Mouse (Mus musculus) liver, embryonic 12.5 days (tissue): ENCODE measurements around the gene Itgb2. TPM values are rescaled to one million over a fixed set of nuclear protein-coding genes. Genes with fewer than 3 reads are reported as not detected.

ENCODE experiments used
- ATAC-seq: fragments of 200-750 bp; cut with Nextera tagmentation; 2 replicates; pipeline ENCODE4 v1.8.0; 2017; ENCODE audit warnings: moderate number of reproducible peaks, mild to moderate bottlenecking, moderate library complexity
- H3K27ac ChIP-seq: fragments of 300-500 bp; sonication (generic); 2 replicates; pipeline ENCODE4 v1.5.1; 2016; ENCODE audit warnings: mild to moderate bottlenecking
- H3K27me3 ChIP-seq: fragments of 300-500 bp; sonication (generic); replicated peaks from 2 replicates; pipeline ENCODE4 v1.6.1; 2016; ENCODE audit warnings: mild to moderate bottlenecking, moderate library complexity
- H3K36me3 ChIP-seq: fragments of 300-500 bp; sonication (generic); 2 replicates; pipeline ENCODE4 v1.6.1; 2016; ENCODE audit warnings: mild to moderate bottlenecking, moderate library complexity
- H3K4me1 ChIP-seq: fragments of 300-500 bp; sonication (generic); 2 replicates; pipeline ENCODE4 v1.6.1; 2016
- H3K4me2 ChIP-seq: fragments of 300-500 bp; sonication (generic); 2 replicates; pipeline ENCODE4 v1.6.1; 2016; ENCODE audit warnings: mild to moderate bottlenecking, moderate library complexity
- H3K4me3 ChIP-seq: fragments of 300-500 bp; sonication (generic); 2 replicates; pipeline ENCODE4 v1.5.1; 2016; ENCODE audit warnings: mild to moderate bottlenecking, moderate library complexity
- H3K9ac ChIP-seq: fragments of 300-500 bp; sonication (generic); 2 replicates; pipeline ENCODE4 v1.6.1; 2016; ENCODE audit warnings: mild to moderate bottlenecking, moderate library complexity
- H3K9me3 ChIP-seq: fragments of 300-500 bp; sonication (generic); replicated peaks from 2 replicates; pipeline ENCODE4 v1.6.1; 2016; ENCODE audit warnings: mild to moderate bottlenecking, moderate library complexity
- WGBS: fragments of 180-500 bp; shearing (Covaris S2); methylation state at CpG from one replicate; pipeline ENCODE4 v1.1.7; 2016; ENCODE audit not compliant: insufficient replicate concordance; 5-methylcytosine and 5-hydroxymethylcytosine counted together
- polyA plus RNA-seq: library from polyadenylated mRNA; unstranded; fragments of >200 nt; fragmentation: Nextera tagmentation; extraction: Ambion mirVana; gene quantifications from 2 replicates; pipeline ENCODE4 v1.2.1, GENCODE M21; 2016

The Itgb2 gene
- polyA plus RNA-seq, result 13.5 and 13.9 TPM in 2 replicates

DNA sequence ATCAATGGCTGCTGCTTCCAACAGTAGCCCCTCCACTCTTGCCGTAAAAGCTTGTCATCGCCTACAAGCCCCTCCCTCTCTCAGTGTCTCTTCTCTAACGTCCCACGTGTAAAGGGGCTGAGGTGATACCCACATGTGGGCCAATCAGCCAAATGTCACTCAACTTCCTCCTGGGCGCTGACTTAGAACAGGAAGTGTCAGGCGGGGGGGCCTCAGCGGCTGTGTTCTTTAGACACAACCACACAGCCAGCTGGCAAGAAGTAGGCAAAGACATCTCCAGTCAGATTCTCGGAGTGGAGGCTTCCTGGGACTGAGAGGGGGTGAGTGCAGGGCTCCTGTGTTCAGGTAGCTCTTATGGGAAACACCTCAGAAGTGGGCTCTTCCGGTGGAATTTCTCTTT lies at the start of gene Itgb2:
Gene Itgb2, plus strand, starts transcription at position 113 of the 400 bp plus-strand sequence.
- peak within 1 kb of the TSS; percentile 68 for H3K27ac ChIP-seq
- H3K9me3 ChIP-seq, result no peaks in the 10 kb centered on the region
- H3K9ac ChIP-seq, result peak within 1 kb of the TSS; percentile 39; the same call in 1 of the 2 replicates
- H3K4me2 ChIP-seq, result peak within 1 kb of the TSS; percentile 58
- no peaks in the 10 kb centered on the region for H3K27me3 ChIP-seq
- no peaks in the 10 kb centered on the region for H3K36me3 ChIP-seq
- H3K4me3 ChIP-seq, result peak within 1 kb of the TSS; percentile 39
- peaks cover 57% of the 10 kb centered on the region for H3K4me1 ChIP-seq
- 14% methylated on average over 9 of the region's 9 CpGs for WGBS
- ATAC-seq, result no peak

DNA sequence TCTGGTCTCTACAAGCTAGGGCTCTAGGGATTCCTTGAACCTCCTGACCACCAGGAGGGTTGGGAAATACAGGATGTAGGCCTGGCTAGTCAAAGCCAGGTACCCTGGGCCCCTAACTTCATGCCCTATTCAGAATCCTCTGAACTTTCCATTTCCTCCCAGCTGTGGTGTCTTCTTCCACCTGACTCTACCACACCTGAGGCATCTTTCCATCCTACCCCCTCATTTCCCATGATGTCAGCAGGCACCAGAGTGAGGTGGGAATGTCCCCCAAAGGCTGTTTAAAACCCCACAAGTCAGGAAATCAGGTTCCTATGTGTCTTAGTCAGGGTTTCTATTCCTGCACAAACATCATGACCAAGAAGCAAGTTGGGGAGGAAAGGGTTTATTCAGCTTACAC lies 48.2 kb upstream of the Itgb2 start:
- Histone ChIP-seq H3K27me3 (no peaks in the 10 kb centered on the region), H3K9me3 (no peaks in the 10 kb centered on the region), H3K27ac (no peak overlapping the region), H3K4me1 (peaks cover 19% of the 10 kb centered on the region), H3K36me3 (peaks cover 8% of the 10 kb centered on the region), H3K4me3 (no peak overlapping the region), H3K4me2 (no peak overlapping the region), H3K9ac (no peak overlapping the region)
- ATAC-seq, result no peak

GRCm38 (mm10) chr10:77484205-77484935 lies 45.7 kb upstream of the Itgb2 start:
- Histone ChIP-seq H3K4me3 (no peak overlapping the region), H3K4me2 (no peak overlapping the region), H3K36me3 (peaks cover 34% of the 10 kb centered on the region), H3K27me3 (no peaks in the 10 kb centered on the region), H3K9me3 (no peaks in the 10 kb centered on the region), H3K9ac (no peak overlapping the region), H3K27ac (peak overlapping the region; percentile 46; the same call in 1 of the 2 replicates), H3K4me1 (peaks cover 19% of the 10 kb centered on the region)
- 37% methylated on average over 18 of the region's 18 CpGs for WGBS
- peak; percentile 51 for ATAC-seq

GRCm38 (mm10) chr10:77485786-77486185 lies 44.3 kb upstream of the Itgb2 start:
- H3K9ac ChIP-seq, result no peak overlapping the region
- H3K27ac ChIP-seq, result no peak overlapping the region
- H3K4me1 ChIP-seq, result peaks cover 19% of the 10 kb centered on the region
- no peak overlapping the region for H3K4me3 ChIP-seq
- H3K36me3 ChIP-seq, result peaks cover 47% of the 10 kb centered on the region
- H3K27me3 ChIP-seq, result no peaks in the 10 kb centered on the region
- no peaks in the 10 kb centered on the region for H3K9me3 ChIP-seq
- no peak for ATAC-seq
- no peak overlapping the region for H3K4me2 ChIP-seq
- WGBS, result 74% methylated on average over 3 of the region's 3 CpGs

DNA sequence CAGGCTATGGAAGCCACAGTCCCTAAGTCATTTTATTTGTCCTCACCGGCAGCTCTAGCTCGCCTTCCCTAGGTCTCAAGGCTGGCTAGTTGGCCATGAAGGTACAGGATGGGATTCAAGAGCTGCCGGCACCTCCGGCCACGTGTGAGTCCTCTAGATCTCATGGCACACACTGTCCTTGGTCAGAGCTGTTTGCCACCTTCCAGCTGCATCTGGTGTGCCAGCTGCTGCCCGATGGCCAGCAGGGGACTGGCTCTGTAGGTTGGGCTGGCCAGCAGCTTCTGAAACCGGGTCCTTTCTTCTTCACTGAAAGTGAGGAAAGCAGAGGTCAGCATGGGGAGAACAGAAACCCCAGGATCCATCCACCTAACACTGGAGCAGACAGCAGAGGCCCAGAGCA lies 41.9 kb upstream of the Itgb2 start:
- Histone ChIP-seq H3K27ac (no peak overlapping the region), H3K9ac (no peak overlapping the region), H3K4me2 (no peak overlapping the region), H3K27me3 (no peaks in the 10 kb centered on the region), H3K36me3 (peaks cover 67% of the 10 kb centered on the region), H3K4me1 (peaks cover 19% of the 10 kb centered on the region), H3K4me3 (no peak overlapping the region), H3K9me3 (0 out of 2 replicates have a peak, but pooled peaks cover 4% of the 10 kb centered on the region)
- no peak for ATAC-seq
- WGBS, result 84% methylated on average over 7 of the region's 7 CpGs

- 86% methylated on average over 6 of the region's 6 CpGs for WGBS
- Histone ChIP-seq H3K4me1 (no peaks in the 10 kb centered on the region), H3K4me2 (no peak overlapping the region), H3K27me3 (no peaks in the 10 kb centered on the region), H3K36me3 (peaks cover 95% of the 10 kb centered on the region), H3K4me3 (no peak overlapping the region), H3K9ac (no peak overlapping the region), H3K9me3 (0 out of 2 replicates have a peak, but pooled peaks cover 4% of the 10 kb centered on the region), H3K27ac (no peak overlapping the region)
- no peak for ATAC-seq
Measured at GRCm38 (mm10) chr10:77491585-77491984, 38.5 kb upstream of the Itgb2 start.

GRCm38 (mm10) chr10:77492885-77493284 lies 37.2 kb upstream of the Itgb2 start:
- Histone ChIP-seq H3K4me3 (no peak overlapping the region), H3K9me3 (0 out of 2 replicates have a peak, but pooled peaks cover 4% of the 10 kb centered on the region), H3K36me3 (peaks cover 95% of the 10 kb centered on the region)

DNA sequence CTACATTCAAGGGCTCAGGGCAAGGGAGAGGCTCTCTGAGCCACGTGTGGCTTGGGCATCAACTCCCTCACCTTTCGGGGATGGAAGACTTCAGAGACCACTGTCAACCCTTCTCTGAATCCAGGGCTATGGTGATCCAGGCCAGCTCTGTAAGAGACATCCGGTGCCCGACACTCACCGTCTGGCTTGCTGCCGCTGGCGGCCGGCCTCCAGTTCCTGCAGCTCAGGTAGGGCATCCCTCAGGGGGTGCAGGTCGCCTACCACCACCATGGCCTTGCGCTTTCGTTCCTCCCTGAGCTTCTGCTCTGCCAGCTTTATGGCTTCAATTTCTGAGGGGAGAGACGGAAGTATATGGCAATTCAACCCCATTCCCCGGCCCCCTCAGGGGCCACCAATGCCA lies 32.9 kb upstream of the Itgb2 start:
- no peak overlapping the region for H3K27ac ChIP-seq
- 87% methylated on average over 13 of the region's 13 CpGs for WGBS
- H3K9me3 ChIP-seq, result 0 out of 2 replicates have a peak, but pooled peaks cover 4% of the 10 kb centered on the region
- no peak overlapping the region for H3K9ac ChIP-seq
- no peak for ATAC-seq
- H3K27me3 ChIP-seq, result no peaks in the 10 kb centered on the region
- peaks cover 97% of the 10 kb centered on the region for H3K36me3 ChIP-seq
- no peak overlapping the region for H3K4me3 ChIP-seq
- peaks cover 3% of the 10 kb centered on the region for H3K4me1 ChIP-seq
- H3K4me2 ChIP-seq, result no peak overlapping the region

More at GRCm38 (mm10) chr10:77492885-77493284, 37.2 kb upstream of the Itgb2 start:
- Histone ChIP-seq H3K4me1 (no peaks in the 10 kb centered on the region), H3K27ac (no peak overlapping the region), H3K9ac (no peak overlapping the region), H3K4me2 (no peak overlapping the region), H3K27me3 (no peaks in the 10 kb centered on the region)
- ATAC-seq, result no peak
- 94% methylated on average over 3 of the region's 3 CpGs for WGBS

DNA sequence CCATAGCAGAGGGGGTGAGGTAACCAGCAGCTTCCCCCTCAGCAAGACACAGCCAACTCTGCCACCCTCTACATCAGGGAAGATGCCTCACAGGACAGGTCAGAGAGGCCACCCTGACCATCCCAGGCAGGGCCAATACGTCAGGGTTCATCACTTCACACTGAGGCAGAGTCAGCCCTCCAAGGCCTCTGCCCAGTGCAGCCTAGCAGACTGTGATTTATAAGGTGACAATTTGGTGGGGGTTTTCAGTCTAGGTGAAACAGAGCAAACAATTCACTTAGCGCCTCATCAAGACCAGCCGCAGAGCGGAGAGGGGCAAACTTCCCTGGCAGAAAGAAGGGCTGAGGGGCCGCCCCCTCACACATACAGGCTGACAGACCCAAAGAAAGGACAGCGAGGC lies 31.8 kb upstream of the Itgb2 start:
- 79% methylated on average over 6 of the region's 6 CpGs for WGBS
- H3K9me3 ChIP-seq, result no peaks in the 10 kb centered on the region

GRCm38 (mm10) chr10:77500636-77501035 lies 29.4 kb upstream of the Itgb2 start:
- WGBS, result 75% methylated on average over 14 of the region's 14 CpGs
- H3K4me1 ChIP-seq, result peaks cover 3% of the 10 kb centered on the region
- H3K36me3 ChIP-seq, result peaks cover 94% of the 10 kb centered on the region
- no peaks in the 10 kb centered on the region for H3K27me3 ChIP-seq
- no peaks in the 10 kb centered on the region for H3K9me3 ChIP-seq
- H3K27ac ChIP-seq, result no peak overlapping the region
- ATAC-seq, result no peak
- no peak overlapping the region for H3K4me3 ChIP-seq
- no peak overlapping the region for H3K4me2 ChIP-seq
- H3K9ac ChIP-seq, result no peak overlapping the region

More for the DNA sequence above, 31.8 kb upstream of the Itgb2 start:
- Histone ChIP-seq H3K9ac (no peak overlapping the region), H3K4me2 (no peak overlapping the region), H3K4me1 (peaks cover 3% of the 10 kb centered on the region), H3K36me3 (peaks cover 96% of the 10 kb centered on the region), H3K4me3 (no peak overlapping the region), H3K27ac (no peak overlapping the region), H3K27me3 (no peaks in the 10 kb centered on the region)
- ATAC-seq, result no peak

- Histone ChIP-seq H3K4me2 (no peak overlapping the region), H3K36me3 (peaks cover 94% of the 10 kb centered on the region), H3K9me3 (no peaks in the 10 kb centered on the region), H3K4me3 (no peak overlapping the region), H3K4me1 (peaks cover 3% of the 10 kb centered on the region), H3K27me3 (no peaks in the 10 kb centered on the region), H3K27ac (no peak overlapping the region), H3K9ac (no peak overlapping the region)
- 83% methylated on average over 25 of the region's 25 CpGs for WGBS
- ATAC-seq, result no peak
Measured at GRCm38 (mm10) chr10:77502967-77503922, 26.8 kb upstream of the Itgb2 start.

GRCm38 (mm10) chr10:77504143-77504542 lies 25.9 kb upstream of the Itgb2 start:
- ATAC-seq, result no peak
- peaks cover 9% of the 10 kb centered on the region for H3K4me1 ChIP-seq
- H3K27me3 ChIP-seq, result no peaks in the 10 kb centered on the region
- no peak overlapping the region for H3K4me2 ChIP-seq
- no peak overlapping the region for H3K4me3 ChIP-seq
- 90% methylated on average over 6 of the region's 6 CpGs for WGBS
- no peak overlapping the region for H3K27ac ChIP-seq
- peaks cover 95% of the 10 kb centered on the region for H3K36me3 ChIP-seq
- H3K9me3 ChIP-seq, result no peaks in the 10 kb centered on the region
- H3K9ac ChIP-seq, result no peak overlapping the region
